Mouse (Mus musculus) layer of hippocampus, adult 2 months (tissue): ENCODE measurements around the gene Abhd17c. TPM values are rescaled to one million over a fixed set of nuclear protein-coding genes. Genes with fewer than 3 reads are reported as not detected.
A peak's percentile ranks its signal among the peaks of the same experiment; 100 is the strongest.

Source experiments
- DNase-seq, 2 experiments: peaks; one replicate each; pipeline ENCODE4 v3.0.0; 2022; ENCODE audit warnings: low spot score in 2 of 2
- H3K27ac ChIP-seq: fragments of 200-600 bp; 2 replicates; pipeline ENCODE4 v1.8.1; 2022
- H3K4me3 ChIP-seq: fragments of 200-600 bp; 2 replicates; pipeline ENCODE4 v1.8.1; 2022; ENCODE audit warnings: mild to moderate bottlenecking
- CTCF ChIP-seq: fragments of 200-600 bp; conservative IDR thresholded peaks from 2 replicates; pipeline ENCODE4 v1.8.1; 2022; ENCODE audit warnings: antibody characterized with exemption, mild to moderate bottlenecking, moderate library complexity
- total RNA-seq, 2 experiments: library from RNA; stranded (reverse); gene quantifications; 2 replicates each; pipeline ENCODE4 v1.2.3; 2021

Abhd17c gene
- total RNA-seq, 2 experiments from 2014 or later: 54.1 to 57.3 TPM

DNA sequence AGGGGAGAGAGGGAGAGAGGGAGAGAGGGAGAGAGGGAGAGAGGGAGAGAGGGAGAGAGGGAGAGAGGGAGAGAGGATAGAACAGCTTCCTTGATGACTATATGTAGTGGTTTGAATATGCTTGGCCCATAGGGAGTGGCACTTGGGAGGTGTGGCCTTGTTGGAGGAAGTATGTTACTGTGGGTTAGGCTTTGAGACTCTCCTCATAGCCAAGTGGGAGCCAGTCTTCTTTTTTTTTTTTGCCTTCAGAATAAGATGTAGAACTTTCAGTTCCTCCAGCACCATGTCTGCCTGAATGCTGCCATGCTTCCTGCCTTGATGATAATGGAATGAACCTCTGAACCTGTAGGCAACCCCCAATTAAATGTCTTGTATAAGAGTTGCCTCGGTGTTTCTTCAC lies 49.1 kb downstream of the Abhd17c start:
- H3K4me3 ChIP-seq: no peak overlapping the region
- no peak for TF ChIP-seq CTCF
- no peak for DNase-seq
- H3K27ac ChIP-seq: no peak overlapping the region

GRCm38 (mm10) chr7:84100672-84101071 lies 51.0 kb downstream of the Abhd17c start:
- Histone ChIP-seq H3K4me3 (no peak overlapping the region), H3K27ac (no peak overlapping the region)
- DNase-seq: no peak
- TF ChIP-seq CTCF: no peak

DNA sequence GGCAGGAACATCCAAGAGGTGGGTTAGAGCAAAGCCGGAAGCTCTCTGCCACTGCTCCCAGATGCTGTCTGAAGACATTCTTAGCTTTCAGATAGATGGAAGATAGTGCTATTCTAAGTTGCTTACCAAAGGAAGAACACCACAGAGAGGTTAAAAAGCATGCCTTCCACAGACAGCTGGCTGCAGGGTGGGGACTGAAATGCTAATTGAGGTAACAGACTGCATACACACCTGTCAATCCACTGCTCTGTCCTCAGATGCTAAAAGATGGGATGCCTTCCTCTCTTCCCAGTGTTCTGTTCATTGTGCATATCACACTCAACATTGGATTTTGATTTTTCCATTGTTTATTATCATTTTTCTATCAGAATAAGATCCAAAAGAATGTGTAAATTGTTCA lies 53.6 kb downstream of the Abhd17c start:
- Histone ChIP-seq H3K4me3 (no peak overlapping the region), H3K27ac (no peak overlapping the region)
- no peak for TF ChIP-seq CTCF
- DNase-seq: no peak

DNA sequence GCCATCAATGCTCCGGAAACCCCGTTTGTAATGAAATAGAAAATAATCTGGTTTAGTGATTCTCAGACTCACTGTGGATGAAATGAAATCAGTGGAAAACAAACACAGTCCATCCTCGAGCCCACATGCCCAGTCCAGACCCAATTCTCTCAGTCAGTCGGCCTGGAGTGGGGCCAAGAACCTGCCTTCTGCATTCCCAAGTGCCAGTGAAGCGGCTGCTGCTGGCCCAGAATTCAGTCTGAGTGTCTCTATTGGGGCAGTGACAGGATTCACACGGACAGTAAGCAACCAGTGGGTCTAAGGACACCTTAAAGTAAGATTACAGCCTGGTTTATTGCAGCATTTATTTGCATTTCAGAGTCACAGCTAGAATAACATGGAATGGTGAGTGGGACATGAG lies 55.2 kb downstream of the Abhd17c start:
- DNase-seq: no peak
- H3K4me3 ChIP-seq: no peak overlapping the region
- TF ChIP-seq CTCF: no peak
- H3K27ac ChIP-seq: no peak overlapping the region

DNA sequence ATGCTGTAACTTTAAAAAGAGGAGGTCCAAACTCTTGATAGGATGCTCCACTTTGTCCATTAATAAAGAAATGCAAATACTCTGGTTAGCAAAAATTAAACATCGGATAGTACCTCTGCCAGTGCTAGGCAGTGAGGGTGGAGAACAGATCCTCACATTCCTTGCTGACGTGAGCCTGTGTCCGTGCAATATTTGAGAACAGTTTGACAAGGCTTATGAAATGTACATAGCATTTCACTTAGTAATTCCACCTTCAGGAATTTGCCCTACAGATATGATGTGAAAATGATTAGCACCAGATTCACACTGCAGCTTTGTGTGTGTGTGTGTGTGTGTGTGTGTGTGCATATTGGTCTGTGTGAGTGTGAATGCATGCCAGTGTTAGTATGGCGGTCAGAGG lies 60.9 kb downstream of the Abhd17c start:
- no peak overlapping the region for H3K4me3 ChIP-seq
- no peak for TF ChIP-seq CTCF
- no peak overlapping the region for H3K27ac ChIP-seq
- DNase-seq: no peak

DNA sequence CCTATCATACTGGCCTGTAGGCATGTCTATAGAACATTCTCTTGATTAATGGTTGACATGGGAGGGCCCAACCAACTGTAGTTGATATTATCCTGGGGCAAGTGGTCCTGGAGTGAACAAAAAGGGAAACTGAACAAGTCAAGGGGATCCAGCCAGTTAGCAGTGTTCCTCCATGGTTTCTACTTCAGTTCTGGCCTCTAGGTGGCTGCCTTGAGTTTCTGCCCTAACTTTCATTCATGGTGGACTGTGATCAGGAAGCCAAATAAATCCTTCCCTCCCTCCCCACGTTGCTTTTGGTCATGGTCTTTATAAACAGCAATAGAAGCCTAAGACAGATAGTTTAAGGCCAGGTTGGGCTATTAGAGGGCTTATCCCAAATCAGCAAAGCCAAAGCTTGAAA lies 61.9 kb downstream of the Abhd17c start:
- no peak overlapping the region for H3K27ac ChIP-seq
- H3K4me3 ChIP-seq: no peak overlapping the region
- peak; percentile 71 for TF ChIP-seq CTCF
- no peak for DNase-seq

DNA sequence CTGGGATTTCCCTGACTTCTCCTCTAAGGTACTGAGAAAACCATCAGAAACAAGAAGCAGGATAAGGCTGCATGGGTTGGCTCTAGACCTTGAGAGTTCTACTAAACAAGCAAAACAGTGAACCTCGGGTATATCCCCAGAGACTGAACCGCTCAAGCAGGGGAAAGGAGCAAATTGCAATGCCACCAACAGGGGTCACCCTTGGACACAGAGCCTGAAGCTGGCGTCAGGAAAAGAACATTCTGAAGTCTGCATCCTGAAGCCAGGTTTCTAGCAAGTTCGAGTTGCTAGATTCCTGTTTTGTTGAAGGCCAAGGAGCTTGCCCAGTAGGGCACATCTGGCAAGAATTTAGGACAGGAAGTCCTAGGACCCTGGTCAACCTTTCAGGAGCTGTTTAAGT lies 62.7 kb downstream of the Abhd17c start:
- H3K27ac ChIP-seq: no peak overlapping the region
- DNase-seq: peak; percentile 57 to 77
- no peak overlapping the region for H3K4me3 ChIP-seq
- peak; percentile 82 for TF ChIP-seq CTCF

DNA sequence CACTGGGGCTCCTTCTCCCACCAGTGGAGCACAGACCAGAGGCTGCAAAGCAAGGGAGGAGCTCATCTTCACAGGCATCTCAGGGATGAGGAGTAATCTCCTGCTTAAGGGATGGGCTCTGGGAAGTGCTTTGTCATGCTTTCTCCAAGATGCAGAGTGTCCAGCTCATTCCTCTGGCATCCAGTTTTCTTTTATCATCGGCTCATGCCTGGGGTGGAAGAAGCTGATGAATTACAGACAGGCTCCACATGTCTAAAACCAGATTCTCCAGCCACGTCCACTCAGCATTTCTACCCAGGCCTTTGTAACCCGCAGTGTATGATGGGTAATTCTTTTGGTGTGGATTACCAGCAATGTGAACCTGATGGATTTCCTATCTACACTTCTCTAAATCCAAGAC lies 63.5 kb downstream of the Abhd17c start:
- DNase-seq: no peak
- TF ChIP-seq CTCF: no peak
- no peak overlapping the region for H3K4me3 ChIP-seq
- H3K27ac ChIP-seq: no peak overlapping the region

DNA sequence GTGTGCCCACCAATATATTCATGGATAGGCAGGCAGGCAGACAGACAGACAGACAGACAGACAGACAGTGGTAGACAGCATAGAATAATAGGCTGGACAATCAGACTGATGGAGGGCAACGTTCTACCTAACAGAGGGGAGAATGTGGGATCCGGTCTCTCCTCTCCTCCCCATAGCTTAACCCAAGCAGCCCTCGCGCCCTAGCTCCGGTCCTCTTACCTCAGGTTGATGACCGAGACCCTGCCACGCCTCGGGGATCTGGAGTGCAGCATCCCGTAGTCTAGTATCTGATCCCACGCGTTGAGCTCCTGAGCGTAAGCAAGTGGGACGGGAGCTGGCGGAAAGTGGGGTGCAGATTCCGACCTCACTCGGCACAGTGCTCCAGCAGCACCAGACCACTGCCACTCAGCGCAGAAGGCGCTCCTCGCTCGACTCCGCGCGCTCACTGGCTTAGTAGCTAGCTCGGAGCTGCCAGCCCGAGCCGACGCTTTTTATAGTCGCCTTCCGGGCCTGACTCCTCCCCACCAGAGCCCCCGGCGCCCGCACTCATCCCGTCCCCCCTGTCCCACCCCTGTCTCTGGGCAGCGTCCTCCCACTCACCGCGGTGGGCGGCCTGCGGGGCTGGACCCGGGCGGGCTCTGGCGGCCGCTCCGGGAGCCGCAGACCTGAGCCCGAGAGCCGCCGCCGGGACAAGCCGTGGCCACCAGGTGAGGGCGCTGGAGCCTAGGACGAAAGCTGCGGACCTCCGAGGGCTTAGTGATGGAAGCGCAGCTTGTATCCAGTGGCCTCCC lies 65.5 kb downstream of the Abhd17c start, which contains the start of gene Cemip:
Cemip (minus strand) TSS at position 464 of the 791 bp plus-strand sequence.
- Histone ChIP-seq H3K4me3 (peak within 1 kb of the TSS; percentile 72), H3K27ac (peak within 1 kb of the TSS; percentile 84)
- DNase-seq: peak; percentile 82 to 89
- TF ChIP-seq CTCF: peak; percentile 95

GRCm38 (mm10) chr7:84085049-84085945 lies 66.4 kb downstream of the Abhd17c start:
- DNase-seq: peak in 1 of 2 experiments; percentile 42
- no peak for TF ChIP-seq CTCF
- Histone ChIP-seq H3K4me3 (peak overlapping the region; percentile 72), H3K27ac (peak overlapping the region; percentile 84)

DNA sequence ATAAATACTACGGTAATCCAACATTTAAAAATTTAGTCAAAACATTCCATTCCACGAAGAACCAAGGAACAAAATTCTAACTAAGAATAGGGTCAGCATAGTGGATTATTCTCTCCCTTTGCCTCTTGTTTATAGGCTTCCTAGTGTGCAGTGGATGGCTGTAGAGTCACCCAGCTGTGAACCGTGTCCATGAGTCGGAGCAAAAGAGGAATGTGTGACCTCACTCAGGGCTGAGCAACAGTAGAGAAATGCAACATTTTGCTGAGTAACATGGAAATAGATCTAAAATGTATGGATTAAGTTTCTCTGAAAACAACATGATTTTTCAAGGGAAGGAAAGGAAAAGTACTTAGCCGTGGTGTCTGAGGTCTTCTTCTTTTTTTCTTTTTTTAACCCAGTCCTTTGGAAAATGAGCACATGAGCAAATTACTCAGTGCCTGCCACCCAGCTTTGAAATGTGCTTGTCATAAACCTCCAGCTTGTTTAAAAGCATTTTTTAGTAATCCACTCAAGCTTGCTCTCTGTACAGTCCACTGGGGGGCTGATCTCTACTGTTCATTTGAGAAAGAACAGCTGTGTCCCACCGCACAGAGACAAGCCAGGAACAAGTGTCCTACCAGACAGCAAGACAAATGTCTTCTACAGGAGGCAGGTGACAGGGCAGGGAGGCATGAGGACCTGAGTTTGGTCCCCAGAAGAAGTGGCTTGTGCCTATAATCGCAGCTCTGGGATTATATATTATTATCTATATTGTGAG lies 74.3 kb downstream of the Abhd17c start:
- TF ChIP-seq CTCF: no peak
- no peak overlapping the region for H3K4me3 ChIP-seq
- no peak overlapping the region for H3K27ac ChIP-seq
- no peak for DNase-seq

- TF ChIP-seq CTCF: no peak
- no peak for DNase-seq
- no peak overlapping the region for H3K4me3 ChIP-seq
- no peak overlapping the region for H3K27ac ChIP-seq
Measured at GRCm38 (mm10) chr7:84074266-84074665, 77.4 kb downstream of the Abhd17c start.

DNA sequence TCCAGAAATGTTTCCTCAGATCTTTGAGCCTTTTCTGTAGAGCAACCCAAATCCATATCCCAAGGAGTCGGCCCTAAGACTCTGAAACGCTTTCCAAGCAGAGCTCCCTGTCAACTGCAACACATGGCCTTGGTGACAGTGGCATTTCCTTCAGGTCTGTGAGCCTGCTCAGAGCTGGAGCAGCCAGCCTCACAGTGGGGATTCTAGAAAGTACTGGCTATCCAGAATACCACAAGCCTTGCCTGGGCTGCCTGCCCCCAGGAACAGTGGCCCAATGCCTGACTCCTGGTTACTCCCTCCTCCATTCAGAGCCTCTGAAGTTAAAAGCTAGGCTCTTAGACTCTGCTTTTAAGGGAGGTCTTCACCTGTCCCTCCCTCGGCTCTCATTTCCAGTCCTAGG lies 77.8 kb downstream of the Abhd17c start:
- no peak for TF ChIP-seq CTCF
- no peak for DNase-seq
- H3K4me3 ChIP-seq: no peak overlapping the region
- H3K27ac ChIP-seq: no peak overlapping the region
